Mouse (Mus musculus): ENCODE data around the gene Lgmn.

Gene Lgmn

GRCm38 (mm10) chr12:102345031-102345815 lies 94.4 kb downstream of the Lgmn start:
- no peak for DNase-seq (ENCODE audit: low spot score)
